11 mouse cellular contexts compared by ENCODE assay signal in the genomic region with DNA sequence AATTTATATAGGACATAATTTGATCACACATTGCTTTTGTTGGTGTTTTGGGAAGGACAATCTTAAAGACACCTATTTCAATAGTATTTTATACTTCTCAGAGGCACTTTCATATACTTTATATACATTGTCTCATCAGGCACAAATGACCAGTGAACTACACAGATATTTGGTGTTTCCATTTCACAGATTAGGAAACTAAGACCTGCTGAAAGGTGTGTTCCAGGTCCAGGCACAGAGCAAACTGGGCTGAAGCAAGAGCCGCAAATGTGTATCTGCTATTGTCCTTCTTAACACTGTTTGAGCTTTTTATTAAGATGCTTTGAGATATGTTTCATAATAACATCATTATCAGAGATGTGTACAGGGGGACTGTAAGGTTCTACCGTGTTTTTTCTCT. TPM values are rescaled to one million over a fixed set of nuclear protein-coding genes. Genes with fewer than 3 reads are reported as not detected.
DNase-seq lines count a peak whose midpoint lies in the region; ATAC-seq and TF ChIP-seq lines count a peak whose summit lies in the region.
"Had no signal": no experiment of that assay in that cellular context is flagged by ENCODE, and none has a peak within 500 bp of the region (broad histone marks: within the 10 kb centered on the region; RNA-seq: fewer than 3 reads in every experiment).

No protein-coding gene starts in this region.

- no peak for ATAC-seq in heart, embryonic 11.5 days (replicated peaks; ENCODE audit: insufficient number of reproducible peaks, low FRiP score, low TSS enrichment)
- ATAC-seq in hindbrain, embryonic 14.5 days (ENCODE audit: low FRiP score): no peak
- no peak for ATAC-seq in neural tube, embryonic 14.5 days (ENCODE audit: low read depth)
- no peak for ATAC-seq in megakaryocyte-erythroid progenitor cell, adult 5-6 weeks (replicated peaks; ENCODE audit: low FRiP score, low TSS enrichment, poor library complexity, severe bottlenecking)

- TF ChIP-seq CTCF in lung, adult 2 months (IDR thresholded peaks at IDR 0.05; ENCODE audit: insufficient read depth, low read length): no peak

- H3K9me3 ChIP-seq in heart, embryonic 11.5 days (replicated peaks; ENCODE audit: control insufficient read depth, low read length): no peaks in the 10 kb centered on the region
- no peaks in the 10 kb centered on the region for H3K9me3 ChIP-seq in hindbrain, embryonic 14.5 days (ENCODE audit: control insufficient read depth, low read length)
- H3K9me3 ChIP-seq in neural tube, embryonic 14.5 days (ENCODE audit: control insufficient read depth, low read length): no peaks in the 10 kb centered on the region

- H3K9ac ChIP-seq in heart, embryonic 11.5 days (ENCODE audit: low read depth, low read length): no peak overlapping the region
- H3K9ac ChIP-seq in hindbrain, embryonic 14.5 days: peak overlapping the region; percentile 73
- peak overlapping the region; percentile 69 for H3K9ac ChIP-seq in neural tube, embryonic 14.5 days (replicated peaks; ENCODE audit: low read depth, low read length)

- intact Hi-C loops in heart, postnatal 10 days (cut with DNase I): loop anchor here (5.0 kb wide), 1 partner anchor 52 kb away; the partner anchor contains the start of gene Clasp2

- peaks cover 14% of the 10 kb centered on the region for H3K4me1 ChIP-seq in heart, embryonic 11.5 days (ENCODE audit: control insufficient read depth, insufficient read depth, low read length)
- peaks cover 2% of the 10 kb centered on the region for H3K4me1 ChIP-seq in lung, adult 2 months (ENCODE audit: control insufficient read depth, insufficient read depth, low read length)
- H3K4me1 ChIP-seq in hindbrain, embryonic 14.5 days (replicated peaks; ENCODE audit: control insufficient read depth, insufficient read depth, low read length): peaks cover 27% of the 10 kb centered on the region
- H3K4me1 ChIP-seq in neural tube, embryonic 14.5 days (ENCODE audit: control insufficient read depth, insufficient read depth, low read length): peaks cover 19% of the 10 kb centered on the region

- no peak for DNase-seq in heart, postnatal 10 days
- DNase-seq in lung, adult 2 months: no peak
- DNase-seq in lung, postnatal 4 days: no peak
- no peak for DNase-seq in hindbrain, embryonic 14.5 days (ENCODE audit: low spot score)
- DNase-seq in adrenal gland, postnatal 4 days (ENCODE audit: low spot score in 2 of 2): no peak
- DNase-seq: cerebellum, adult 11 months; left cerebral cortex, postnatal 4 days; thymus, postnatal 14 days had no signal

- peak overlapping the region; percentile 39; the same call in 1 of the 2 replicates for H3K4me2 ChIP-seq in heart, embryonic 11.5 days
- H3K4me2 ChIP-seq in hindbrain, embryonic 14.5 days (replicated peaks): peak overlapping the region; percentile 87
- peak overlapping the region; percentile 63 for H3K4me2 ChIP-seq in neural tube, embryonic 14.5 days (ENCODE audit: low read depth, low read length)

- 81% methylated on average over 2 of the region's 2 CpGs for WGBS in heart, embryonic 11.5 days (ENCODE audit: insufficient replicate concordance)
- WGBS in lung, adult 2 months: 62% methylated on average over 2 of the region's 2 CpGs
- WGBS in hindbrain, embryonic 14.5 days: 59% methylated on average over 2 of the region's 2 CpGs
- WGBS in neural tube, embryonic 14.5 days: 74% methylated on average over 2 of the region's 2 CpGs

- no peaks in the 10 kb centered on the region for H3K27me3 ChIP-seq in heart, embryonic 11.5 days (ENCODE audit: control insufficient read depth, insufficient read depth, low read length)
- no peaks in the 10 kb centered on the region for H3K27me3 ChIP-seq in hindbrain, embryonic 14.5 days (ENCODE audit: control insufficient read depth, insufficient read depth, low read length)
- no peaks in the 10 kb centered on the region for H3K27me3 ChIP-seq in neural tube, embryonic 14.5 days (ENCODE audit: control insufficient read depth, insufficient read depth, low read length)

- H3K4me3 ChIP-seq in heart, embryonic 11.5 days (ENCODE audit: low read depth, low read length): no peak overlapping the region; the same call in 1 of the 2 replicates
- peak overlapping the region; percentile 8 for H3K4me3 ChIP-seq in lung, adult 2 months (replicated peaks; ENCODE audit: extremely low read depth, low read depth, low read length)
- peak overlapping the region; percentile 49 for H3K4me3 ChIP-seq in hindbrain, embryonic 14.5 days (replicated peaks; ENCODE audit: low read length)
- H3K4me3 ChIP-seq in neural tube, embryonic 14.5 days (ENCODE audit: low read depth, low read length): peak overlapping the region; percentile 52

- no peak for TF ChIP-seq POLR2A in lung, adult 2 months (IDR thresholded peaks at IDR 0.05; ENCODE audit: borderline replicate concordance, extremely low read depth, low read depth, low read length)

- H3K27ac ChIP-seq in heart, embryonic 11.5 days (ENCODE audit: low read depth, low read length): no peak overlapping the region
- H3K27ac ChIP-seq in hindbrain, embryonic 14.5 days: peak overlapping the region; percentile 90
- H3K27ac ChIP-seq in neural tube, embryonic 14.5 days (ENCODE audit: low read depth, low read length): no peak overlapping the region

- no peaks in the 10 kb centered on the region for H3K36me3 ChIP-seq in heart, embryonic 11.5 days (ENCODE audit: control insufficient read depth, insufficient read depth, low read length)
- H3K36me3 ChIP-seq in hindbrain, embryonic 14.5 days (replicated peaks; ENCODE audit: control insufficient read depth, insufficient read depth): no peaks in the 10 kb centered on the region
- H3K36me3 ChIP-seq in neural tube, embryonic 14.5 days (ENCODE audit: control insufficient read depth, insufficient read depth, low read length): no peaks in the 10 kb centered on the region

RNA-seq across cellular contexts. Expression of gene Clasp2, which starts 52.7 kb away (rescaled TPM):
- polyA plus RNA-seq in heart, embryonic 11.5 days (2014; fragmentation: Nextera tagmentation; extraction: Ambion mirVana): 25.3 and 25.8 TPM in 2 replicates
- 10 to 100 TPM; 45.0 to 46.9 TPM for total RNA-seq in heart, postnatal 10 days (2021)
- 10.9 and 14.8 TPM in 2 replicates for polyA plus RNA-seq in lung, adult 2 months (2012; rRNA removed)
- polyA plus RNA-seq in hindbrain, embryonic 14.5 days (2014; fragmentation: Nextera tagmentation; extraction: Ambion mirVana): 154 and 161 TPM in 2 replicates
- polyA plus RNA-seq in neural tube, embryonic 14.5 days (2014; fragmentation: Nextera tagmentation; extraction: Ambion mirVana): 171 and 176 TPM in 2 replicates
- 10 to 100 TPM; 95.4 TPM for total RNA-seq in adrenal gland, postnatal 4 days (2021)
- 50.6 and 51.6 TPM in 2 replicates for total RNA-seq in megakaryocyte-erythroid progenitor cell, adult 5-6 weeks (2014; fragmentation: Nextera tagmentation)
- 41.2 and 47.5 TPM in 2 replicates for total RNA-seq in megakaryocyte-erythroid progenitor cell, adult 5-6 weeks (2017)
